Mouse (Mus musculus) cerebellum, adult (tissue): ENCODE data around the gene Fbxl5.

Experiments
- ATAC-seq: cut with Nextera tagmentation; 2 replicates; pipeline ENCODE4 v1.9.2; 2017; ENCODE audit warnings: mild to moderate bottlenecking, moderate library complexity, mixed read lengths; ENCODE audit not compliant: insufficient number of reproducible peaks, low FRiP score, low TSS enrichment

Fbxl5 gene

GRCm38 (mm10) chr5:43837372-43837771 is 15.9 kb upstream of the Fbxl5 start:
- ATAC-seq: peak; percentile 59; the same call in 1 of the 2 replicates

- peak; percentile 26; the same call in 1 of the 2 replicates for ATAC-seq
These were observed 15.2 kb upstream of the Fbxl5 start for GRCm38 (mm10) chr5:43836590-43836989.

GRCm38 (mm10) chr5:43827366-43827765 is 5.9 kb upstream of the Fbxl5 start:
- ATAC-seq: no peak

- no peak for ATAC-seq
These were observed 5.4 kb upstream of the Fbxl5 start for GRCm38 (mm10) chr5:43826883-43827282.

GRCm38 (mm10) chr5:43824580-43824979 is 3.1 kb upstream of the Fbxl5 start:
- ATAC-seq: no peak

GRCm38 (mm10) chr5:43822824-43823223 is 1.4 kb upstream of the Fbxl5 start:
- ATAC-seq: no peak

- no peak for ATAC-seq
These were observed 761 bp upstream of the Fbxl5 start for GRCm38 (mm10) chr5:43822199-43822598.

GRCm38 (mm10) chr5:43820785-43821184 is 653 bp downstream of the Fbxl5 start:
- no peak for ATAC-seq

- no peak for ATAC-seq
These were observed 2.7 kb downstream of the Fbxl5 start, which contains the start of gene Bst1 for GRCm38 (mm10) chr5:43818695-43819094. TSS of gene Bst1 (plus strand) at chr5:43818885.

GRCm38 (mm10) chr5:43815769-43816168 is 5.7 kb downstream of the Fbxl5 start:
- no peak for ATAC-seq

- no peak for ATAC-seq
These were observed 6.9 kb downstream of the Fbxl5 start for GRCm38 (mm10) chr5:43814536-43814935.

- ATAC-seq: no peak
These were observed 10.9 kb downstream of the Fbxl5 start for GRCm38 (mm10) chr5:43810427-43811062.

- peak; percentile 95 for ATAC-seq
These were observed 13.4 kb downstream of the Fbxl5 start for GRCm38 (mm10) chr5:43807744-43808696.

GRCm38 (mm10) chr5:43806914-43807313 is 14.5 kb downstream of the Fbxl5 start:
- ATAC-seq: no peak

- no peak for ATAC-seq
These were observed 15.1 kb downstream of the Fbxl5 start for GRCm38 (mm10) chr5:43806340-43806739.

GRCm38 (mm10) chr5:43805401-43805800 is 16.0 kb downstream of the Fbxl5 start:
- no peak for ATAC-seq

- ATAC-seq: no peak
These were observed 19.6 kb downstream of the Fbxl5 start for GRCm38 (mm10) chr5:43801798-43802197.

GRCm38 (mm10) chr5:43801253-43801652 is 20.2 kb downstream of the Fbxl5 start:
- no peak for ATAC-seq

GRCm38 (mm10) chr5:43800700-43801099 is 20.7 kb downstream of the Fbxl5 start:
- ATAC-seq: no peak

GRCm38 (mm10) chr5:43799530-43799929 is 21.9 kb downstream of the Fbxl5 start:
- no peak for ATAC-seq

GRCm38 (mm10) chr5:43792354-43792753 is 29.1 kb downstream of the Fbxl5 start:
- ATAC-seq: no peak
